Mouse (Mus musculus) liver, embryonic 14.5 days (tissue): ENCODE results near the gene Gm8773.

Experiments
- CTCF ChIP-seq: IDR thresholded peaks from 2 replicates; pipeline ENCODE4 v1.5.1; 2016; ENCODE audit warnings: antibody characterized with exemption, low read depth, control low read depth
- EP300 ChIP-seq: IDR thresholded peaks from 2 replicates; pipeline ENCODE4 v1.6.1; 2016; ENCODE audit warnings: antibody characterized with exemption, low read depth

GRCm38 (mm10) chr5:5551110-5551509, 22.5 kb upstream of the Gm8773 start:
- no peak for TF ChIP-seq EP300
- TF ChIP-seq CTCF = no peak
